Mouse (Mus musculus) cortical plate, adult 2 months (tissue): Measurements from ENCODE around the gene Sptbn4. TPM values are rescaled to one million over a fixed set of nuclear protein-coding genes. Genes with fewer than 3 reads are reported as not detected.

Experiments
- H3K27ac ChIP-seq: fragments of 200-500 bp; 2 replicates; pipeline ENCODE4 v1.5.1; 2012; ENCODE audit warnings: low read length, control low read depth, inconsistent platforms; ENCODE audit not compliant: insufficient read depth
- H3K4me1 ChIP-seq: fragments of 200-500 bp; 2 replicates; pipeline ENCODE4 v1.6.1; 2011; ENCODE audit warnings: low read length; ENCODE audit not compliant: control insufficient read depth, insufficient read depth
- H3K4me3 ChIP-seq: fragments of 200-500 bp; 2 replicates; pipeline ENCODE4 v1.5.1; 2011; ENCODE audit warnings: mild to moderate bottlenecking, low read length, control low read depth; ENCODE audit not compliant: insufficient read depth
- CTCF ChIP-seq: fragments of 200-500 bp; IDR thresholded peaks from 2 replicates; pipeline ENCODE4 v1.5.1; 2011; ENCODE audit warnings: mild to moderate bottlenecking, control low read depth, low read length; ENCODE audit not compliant: insufficient read depth; ENCODE audit errors: extremely low read depth
- POLR2A ChIP-seq: fragments of 200-500 bp; IDR thresholded peaks from 2 replicates; pipeline ENCODE4 v1.6.1; 2011; ENCODE audit warnings: mild to moderate bottlenecking, low read length, control low read depth; ENCODE audit not compliant: insufficient read depth; ENCODE audit errors: extremely low read depth
- polyA plus RNA-seq: library from polyadenylated mRNA; depleted of rRNA; stranded (reverse); fragments of >200 nt; gene quantifications from 2 replicates; pipeline ENCODE4 v1.2.3, GENCODE M21; 2012

Gene Sptbn4
- polyA plus RNA-seq, 1 experiment, result 149 TPM

DNA sequence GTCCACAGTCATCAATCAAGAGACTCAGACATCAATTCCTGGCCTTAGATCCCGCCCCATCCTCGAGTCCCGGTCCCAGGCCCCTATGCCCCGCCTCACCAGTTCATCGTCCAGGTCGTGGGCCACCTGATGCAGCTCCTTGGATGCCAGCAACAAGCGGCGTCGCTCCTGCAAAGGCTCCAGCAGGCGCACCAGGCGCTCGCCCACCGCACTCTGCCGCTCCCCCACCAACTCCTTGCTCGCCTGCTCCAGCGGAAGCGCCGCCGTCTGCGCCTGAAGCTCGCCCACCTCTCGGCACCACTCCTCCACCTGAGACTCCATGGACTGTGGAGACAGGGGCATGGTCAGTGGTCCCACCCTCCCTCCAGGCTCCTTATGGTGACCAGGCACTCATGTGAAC, 72.2 kb downstream of the Sptbn4 start:
- H3K4me1 ChIP-seq, result 0 out of 2 replicates have a peak, but pooled peaks cover 1% of the 10 kb centered on the region
- no peak overlapping the region for H3K27ac ChIP-seq
- no peak overlapping the region for H3K4me3 ChIP-seq
- no peak for TF ChIP-seq CTCF
- no peak for TF ChIP-seq POLR2A

DNA sequence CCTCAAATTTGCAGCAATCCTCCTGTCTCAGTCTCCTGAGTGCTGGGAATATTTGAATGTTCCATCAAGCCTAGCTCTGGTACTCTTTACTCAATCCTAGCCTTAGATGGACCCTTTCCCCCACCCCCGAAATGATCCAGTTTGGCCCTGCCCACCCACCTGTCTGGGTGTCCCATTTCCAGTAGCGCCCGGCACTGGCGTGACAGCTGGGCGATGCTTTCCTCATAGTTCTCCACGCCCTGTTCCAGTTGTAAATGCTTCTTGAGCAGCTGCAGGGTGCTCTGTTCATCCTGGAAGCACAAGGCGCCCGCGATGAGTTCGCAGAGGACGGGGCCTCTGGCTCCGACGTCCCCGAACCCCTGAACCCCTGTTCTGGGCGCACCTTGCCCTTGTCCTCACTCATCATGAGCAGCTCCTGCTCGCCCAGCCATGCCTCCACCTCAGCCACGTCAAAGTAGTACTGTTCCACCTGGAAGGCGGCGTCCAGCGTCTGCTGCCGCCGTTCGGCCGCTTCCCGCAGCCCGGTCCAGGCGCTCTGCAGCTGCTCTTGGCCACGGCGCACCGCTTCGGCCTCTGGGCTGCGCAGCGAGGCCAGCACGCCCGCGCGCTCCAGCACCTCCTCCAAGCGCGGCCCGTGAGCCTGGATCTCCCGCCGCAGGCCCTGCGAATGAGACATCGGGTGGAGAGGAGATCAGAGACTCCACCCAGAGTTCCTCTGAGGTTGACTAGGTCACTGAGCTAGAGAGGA, 75.6 kb downstream of the Sptbn4 start:
- TF ChIP-seq POLR2A (no peak), CTCF (no peak)

DNA sequence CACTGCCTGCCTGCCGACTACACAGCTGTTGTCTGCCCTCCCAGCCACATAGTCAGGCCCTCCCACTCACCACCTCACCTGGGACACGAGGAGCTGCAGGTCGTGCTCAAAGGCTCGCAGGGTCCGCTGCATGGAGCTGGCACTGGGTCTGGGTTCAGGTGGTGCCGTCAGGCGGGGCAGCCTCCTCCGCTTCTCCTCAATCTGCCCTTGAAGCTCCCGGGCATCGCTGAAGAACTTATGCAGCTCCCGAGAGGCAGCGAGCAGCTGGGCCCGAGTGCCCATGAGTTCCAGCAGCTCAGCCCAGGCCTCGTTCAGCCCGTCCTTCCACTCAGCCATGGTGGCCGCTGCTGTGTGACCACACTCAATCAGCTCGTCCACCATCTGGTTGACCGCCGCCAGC, 78.4 kb downstream of the Sptbn4 start:
- H3K4me1 ChIP-seq, result peaks cover 2% of the 10 kb centered on the region; the same call in 1 of the 2 replicates
- no peak overlapping the region for H3K27ac ChIP-seq
- no peak overlapping the region for H3K4me3 ChIP-seq
- no peak for TF ChIP-seq CTCF
- TF ChIP-seq POLR2A, result no peak

More for the DNA sequence above, 75.6 kb downstream of the Sptbn4 start:
- Histone ChIP-seq H3K27ac (no peak overlapping the region), H3K4me1 (0 out of 2 replicates have a peak, but pooled peaks cover 1% of the 10 kb centered on the region), H3K4me3 (no peak overlapping the region)

DNA sequence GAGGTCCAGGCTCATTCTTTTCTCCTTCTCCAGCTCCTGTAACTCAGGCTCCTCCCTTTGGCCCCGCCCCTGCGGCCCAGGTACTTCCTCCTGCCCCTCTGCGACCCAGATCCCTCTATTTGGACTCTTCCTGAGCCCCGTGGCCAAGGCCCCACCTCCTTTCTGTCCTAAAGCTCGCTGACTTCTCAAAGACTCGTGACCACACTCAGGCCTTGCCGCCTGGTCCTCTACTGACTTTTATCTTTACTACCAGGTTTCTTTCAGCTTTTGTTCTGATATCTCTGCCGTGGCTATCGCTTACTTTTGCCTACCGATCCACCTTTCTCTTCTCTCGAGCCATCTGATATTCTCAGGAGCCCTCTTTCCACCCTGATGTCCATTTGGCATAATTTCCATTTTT, 79.5 kb downstream of the Sptbn4 start:
- no peak overlapping the region for H3K27ac ChIP-seq
- H3K4me3 ChIP-seq, result no peak overlapping the region
- TF ChIP-seq CTCF (no peak), POLR2A (no peak)
- peaks cover 2% of the 10 kb centered on the region; the same call in 1 of the 2 replicates for H3K4me1 ChIP-seq

DNA sequence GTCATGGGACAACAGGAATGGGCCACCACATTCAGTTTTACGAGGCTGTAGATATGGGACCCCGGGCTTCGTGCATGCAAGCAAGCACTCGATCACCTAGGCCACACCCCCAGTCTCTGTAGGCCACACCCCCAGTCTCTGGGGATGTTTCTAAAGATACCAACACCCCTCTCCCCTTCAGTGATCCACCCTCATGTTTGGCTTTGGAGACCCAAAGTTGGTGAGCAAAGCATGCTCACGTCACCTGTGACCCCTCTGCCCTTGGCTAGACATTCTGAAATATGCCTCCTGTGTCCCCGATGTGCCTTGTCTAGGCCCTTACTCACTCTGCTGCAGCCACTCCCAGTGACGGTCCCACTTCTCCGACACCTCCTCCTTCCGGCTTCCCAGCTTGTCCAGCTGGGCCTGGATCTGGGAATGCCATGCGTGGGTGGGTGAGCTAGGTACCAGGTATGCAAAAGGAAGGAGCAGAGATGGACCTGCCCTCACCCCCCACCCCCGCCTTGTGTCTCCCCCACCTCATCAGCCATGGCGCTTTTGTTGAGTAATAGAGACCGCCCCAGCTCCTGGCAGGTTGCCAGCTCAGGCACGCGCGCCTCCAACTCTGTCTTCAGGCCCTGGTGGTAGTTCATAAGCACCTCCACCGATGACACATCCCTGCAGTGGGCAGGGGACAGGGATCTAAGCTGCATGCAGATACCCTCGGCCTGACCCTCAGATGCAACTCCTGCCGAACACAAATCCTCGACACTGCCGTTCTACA, 81.2 kb downstream of the Sptbn4 start:
- Histone ChIP-seq H3K27ac (no peak overlapping the region), H3K4me3 (no peak overlapping the region), H3K4me1 (peaks cover 2% of the 10 kb centered on the region; the same call in 1 of the 2 replicates)
- TF ChIP-seq POLR2A, result no peak
- no peak for TF ChIP-seq CTCF

DNA sequence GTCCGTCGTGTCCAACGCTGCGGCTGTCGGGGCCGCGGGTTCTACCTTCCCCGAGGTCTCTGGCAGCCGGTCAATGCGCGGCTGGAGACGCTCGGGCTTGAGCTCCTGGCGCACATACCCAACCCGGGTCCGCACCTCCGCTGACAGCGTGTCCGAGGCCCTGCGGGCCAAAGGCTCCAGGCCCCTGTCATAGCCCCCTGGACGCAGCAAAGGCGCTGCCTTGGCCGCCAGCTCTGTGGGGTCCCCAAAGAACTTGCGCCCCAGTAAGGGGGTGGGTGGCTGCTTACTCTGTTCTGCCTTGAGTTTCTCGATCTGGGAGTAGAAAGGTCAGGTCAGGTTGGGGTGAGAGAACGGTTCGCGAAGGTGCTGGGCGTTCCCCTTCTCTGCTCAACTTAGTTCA, 83.1 kb downstream of the Sptbn4 start:
- no peak overlapping the region for H3K4me3 ChIP-seq
- H3K4me1 ChIP-seq, result peaks cover 4% of the 10 kb centered on the region; the same call in 1 of the 2 replicates
- no peak overlapping the region for H3K27ac ChIP-seq
- no peak for TF ChIP-seq CTCF
- no peak for TF ChIP-seq POLR2A

DNA sequence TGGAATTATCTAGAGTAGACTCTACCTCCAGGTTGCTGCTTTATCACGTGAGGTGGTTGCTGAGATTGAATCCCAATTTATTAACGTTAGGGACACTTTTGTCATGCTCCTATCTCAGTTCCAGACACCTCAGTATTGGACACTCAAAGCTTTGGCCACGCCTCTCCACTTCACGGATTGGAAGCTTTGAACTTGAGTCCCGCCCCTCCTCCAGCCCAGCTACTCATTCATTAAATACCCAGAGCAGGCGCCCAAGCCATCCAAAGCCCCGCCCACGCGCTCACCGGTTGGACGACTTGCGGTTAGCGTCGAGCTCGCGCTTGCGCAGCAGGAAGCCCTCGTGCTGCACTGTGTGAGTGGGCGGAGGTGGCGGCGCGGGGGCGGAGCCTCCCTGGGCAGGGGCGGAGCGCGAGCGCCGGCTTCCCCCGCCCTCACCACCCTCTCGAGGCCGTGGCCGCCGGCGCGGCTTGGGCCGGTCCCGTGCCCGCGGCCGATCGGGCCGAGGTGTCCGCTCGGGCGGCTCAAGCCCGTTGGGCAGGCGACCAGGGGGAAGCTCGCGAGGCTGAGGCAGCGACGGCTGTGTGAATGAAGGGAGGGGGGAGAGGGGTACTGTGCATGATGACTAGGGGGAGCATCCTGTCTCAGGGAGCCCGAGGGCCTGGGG, 86.1 kb downstream of the Sptbn4 start:
- peak overlapping the region; percentile 26; the same call in 1 of the 2 replicates for H3K4me3 ChIP-seq
- peak overlapping the region; percentile 33 for H3K27ac ChIP-seq
- H3K4me1 ChIP-seq, result peaks cover 2% of the 10 kb centered on the region; the same call in 1 of the 2 replicates
- TF ChIP-seq POLR2A, result no peak
- TF ChIP-seq CTCF, result no peak

DNA sequence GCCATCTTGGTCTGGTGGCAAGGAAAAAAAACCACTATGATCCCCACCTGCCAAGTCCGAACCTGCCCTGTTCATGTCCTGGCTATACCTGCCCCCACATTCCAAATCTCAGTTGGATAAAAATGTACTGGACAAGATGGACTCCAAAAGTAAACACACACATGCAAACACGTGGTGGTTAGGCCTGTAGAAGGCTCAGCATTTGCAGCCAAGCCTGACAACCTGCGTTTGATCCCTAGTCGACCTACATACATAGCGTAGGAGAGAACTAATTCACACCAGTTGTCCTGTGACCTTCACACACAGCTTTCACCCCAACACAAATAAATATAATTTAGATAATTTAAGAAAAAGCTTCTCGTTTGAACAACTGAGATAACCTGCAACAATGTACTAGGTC, 86.7 kb downstream of the Sptbn4 start:
- Histone ChIP-seq H3K4me1 (peaks cover 2% of the 10 kb centered on the region; the same call in 1 of the 2 replicates), H3K27ac (no peak overlapping the region), H3K4me3 (no peak overlapping the region)
- TF ChIP-seq CTCF (no peak), POLR2A (no peak)

DNA sequence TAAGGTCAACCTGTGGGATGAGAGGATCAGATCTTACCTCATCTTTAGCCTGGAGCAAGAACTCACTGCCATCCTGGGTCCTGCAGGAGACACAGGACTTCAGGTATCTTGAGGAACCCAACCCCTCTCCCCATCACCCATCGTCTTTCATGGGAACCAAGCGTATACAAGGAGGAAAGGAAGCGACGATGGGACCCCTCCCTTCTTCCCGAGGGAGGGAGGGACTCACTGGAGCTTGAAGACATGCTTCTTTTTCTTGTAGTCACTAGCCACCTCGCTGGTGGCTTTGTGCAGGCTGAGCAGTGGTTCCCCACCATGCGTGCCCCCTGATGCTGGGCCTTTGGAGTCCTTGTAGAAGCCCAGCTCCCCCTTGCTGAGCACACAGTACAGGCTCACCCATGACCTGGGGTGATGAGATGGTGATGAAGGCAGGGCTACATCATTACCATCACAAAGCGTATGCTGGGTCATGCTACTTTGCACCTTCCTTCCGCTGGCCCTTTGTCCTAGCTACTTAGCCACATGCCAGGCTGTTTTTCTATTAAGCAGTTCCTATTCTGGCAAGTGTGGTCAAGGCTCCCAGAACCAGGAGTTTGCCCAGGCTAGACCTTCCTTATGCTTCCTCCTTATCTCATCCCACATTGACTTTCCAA, 87.7 kb downstream of the Sptbn4 start:
- Histone ChIP-seq H3K4me1 (peaks cover 2% of the 10 kb centered on the region; the same call in 1 of the 2 replicates), H3K4me3 (no peak overlapping the region), H3K27ac (no peak overlapping the region)
- no peak for TF ChIP-seq POLR2A
- no peak for TF ChIP-seq CTCF
